Comparison of ENCODE assay signal across 12 mouse cellular contexts in genomic region chr2:114610110-114610509, GRCm38 (mm10). TPM values are rescaled to one million over a fixed set of nuclear protein-coding genes. Genes with fewer than 3 reads are reported as not detected.
DNase-seq lines count a peak whose midpoint lies in the region; ATAC-seq and TF ChIP-seq lines count a peak whose summit lies in the region.
"Had no signal": no experiment of that assay in that cellular context is flagged by ENCODE, and none has a peak within 500 bp of the region (broad histone marks: within the 10 kb centered on the region; RNA-seq: fewer than 3 reads in every experiment).

No protein-coding gene starts in this region.

- H3K36me3 ChIP-seq in kidney, postnatal 0 days (ENCODE audit: insufficient read depth, low read length) = no peaks in the 10 kb centered on the region
- H3K36me3 ChIP-seq in midbrain, embryonic 13.5 days = no peaks in the 10 kb centered on the region
- H3K36me3 ChIP-seq: heart, embryonic 13.5 days had no signal

- DNase-seq in kidney, postnatal 0 days (ENCODE audit: low spot score) = peak; percentile 61
- DNase-seq in kidney, postnatal 25 days = no peak
- DNase-seq in embryo, embryonic 11 days = peak; percentile 44
- no peak for DNase-seq in left cerebral cortex, postnatal 10 days (ENCODE audit: extremely low spot score in 1 of 2, low spot score in 2 of 2)
- no peak for DNase-seq in gastrocnemius, postnatal 10 days
- no peak for DNase-seq in gastrocnemius, postnatal 14 days
- DNase-seq: cerebellum, postnatal 25 days; kidney, adult 2 months; right cerebral cortex, adult 18-20 months had no signal

- H3K4me1 ChIP-seq in kidney, postnatal 0 days (replicated peaks; ENCODE audit: insufficient read depth, low read length) = no peaks in the 10 kb centered on the region
- peaks cover 10% of the 10 kb centered on the region for H3K4me1 ChIP-seq in midbrain, embryonic 13.5 days (replicated peaks)
- H3K4me1 ChIP-seq: heart, embryonic 13.5 days had no signal

- no peaks in the 10 kb centered on the region for H3K27me3 ChIP-seq in kidney, postnatal 0 days (ENCODE audit: insufficient read depth, low read length)
- H3K27me3 ChIP-seq in midbrain, embryonic 13.5 days = no peaks in the 10 kb centered on the region
- H3K27me3 ChIP-seq: heart, embryonic 13.5 days had no signal

- H3K27ac ChIP-seq in kidney, postnatal 0 days = peak overlapping the region; percentile 54; the same call in 1 of the 2 replicates
- no peak overlapping the region for H3K27ac ChIP-seq in midbrain, embryonic 13.5 days
- H3K27ac ChIP-seq: heart, embryonic 13.5 days had no signal

- H3K4me2 ChIP-seq in kidney, postnatal 0 days (ENCODE audit: low read length) = no peak overlapping the region
- H3K4me2 ChIP-seq in midbrain, embryonic 13.5 days (replicated peaks) = no peak overlapping the region
- H3K4me2 ChIP-seq: heart, embryonic 13.5 days had no signal

- H3K9ac ChIP-seq in kidney, postnatal 0 days (ENCODE audit: low read depth, low read length) = no peak overlapping the region
- H3K9ac ChIP-seq in midbrain, embryonic 13.5 days (replicated peaks) = no peak overlapping the region
- H3K9ac ChIP-seq: heart, embryonic 13.5 days had no signal

- H3K9me3 ChIP-seq in kidney, postnatal 0 days (replicated peaks; ENCODE audit: low read length) = no peaks in the 10 kb centered on the region
- H3K9me3 ChIP-seq in midbrain, embryonic 13.5 days = no peaks in the 10 kb centered on the region
- H3K9me3 ChIP-seq: heart, embryonic 13.5 days had no signal

- peak; percentile 33; the same call in 1 of the 2 replicates for ATAC-seq in kidney, postnatal 0 days (replicated peaks; ENCODE audit: low FRiP score, low read depth)
- peak; percentile 62 to 64; a peak in 3 of 4 replicates for ATAC-seq in hematopoietic stem cell, adult 5-6 weeks (replicated peaks in 1 of 2; ENCODE audit: insufficient read depth in 1 of 2, low FRiP score in 2 of 2, low TSS enrichment in 1 of 2, low read depth in 1 of 2, poor library complexity in 2 of 2, severe bottlenecking in 2 of 2)
- peak; percentile 77 for ATAC-seq in midbrain, embryonic 13.5 days

- WGBS in kidney, postnatal 0 days = 27% methylated on average over 2 of the region's 2 CpGs
- 27% methylated on average over 2 of the region's 2 CpGs for whole genome bisulfite sequencing in midbrain, embryonic 13.5 days

- H3K4me3 ChIP-seq in kidney, postnatal 0 days (replicated peaks; ENCODE audit: low read depth, low read length) = no peak overlapping the region
- H3K4me3 ChIP-seq in midbrain, embryonic 13.5 days (replicated peaks) = no peak overlapping the region
- H3K4me3 ChIP-seq: heart, embryonic 13.5 days had no signal

- intact Hi-C loops in left cerebral cortex, postnatal 10 days (cut with DNase I) = no loop called here
- intact Hi-C loops in gastrocnemius, postnatal 14 days (cut with DNase I; ENCODE audit: low total_unique reads) = no loop called here

- no peak for TF ChIP-seq CTCF in kidney, postnatal 0 days (IDR thresholded peaks at IDR 0.05; ENCODE audit: low read depth)

RNA-seq across cellular contexts. Expression of gene Dph6, which starts 44.7 kb away (rescaled TPM):
- 20.9 and 24.5 TPM in 2 replicates for polyA plus RNA-seq in kidney, postnatal 0 days (2015; fragmentation: Nextera tagmentation; extraction: Ambion mirVana)
- 28.0 and 32.3 TPM in 2 replicates for total RNA-seq in hematopoietic stem cell, adult 5-6 weeks (2017)
- 17.8 and 17.9 TPM in 2 replicates for polyA plus RNA-seq in midbrain, embryonic 13.5 days (2015; fragmentation: Nextera tagmentation; extraction: Ambion mirVana)
- total RNA-seq in left cerebral cortex, postnatal 10 days (2021) = 10 to 100 TPM; 15.1 to 16.2 TPM
- 1 to 10 TPM; 4.6 to 7.9 TPM for total RNA-seq in gastrocnemius, postnatal 10 days (2021)
- 1 to 10 TPM; 4.3 to 4.7 TPM for total RNA-seq in gastrocnemius, postnatal 14 days (2021)

Comparison
In these comparisons a context has a peak if more than half of its experiments do, and no peak if none do; other contexts are left out.
1. DNase-seq: peak in kidney, postnatal 0 days (single experiment) and embryo, embryonic 11 days (single experiment); none in kidney, postnatal 25 days (0 of 2), left cerebral cortex, postnatal 10 days (0 of 2), gastrocnemius, postnatal 10 days (single experiment) and gastrocnemius, postnatal 14 days (single experiment).
2. Peak in every context shown above with its lines, with median percentiles within 50 percentile points of each other: ATAC-seq.